Mouse (Mus musculus) neutrophil, adult 5-6 weeks (primary cell): ENCODE data around the gene Oxsr1. TPM values are rescaled to one million over a fixed set of nuclear protein-coding genes. Genes with fewer than 3 reads are reported as not detected.
"Not testable (repeated sequence)": the region's sequence is repeated elsewhere in the genome, so short reads cannot be mapped to it uniquely, and the experiment has no call there.

Experiments used
- ATAC-seq: fragments of 151-379, 151-347 bp; 2 replicates; pipeline ENCODE4 v1.8.0; 2017; ENCODE audit warnings: mild to moderate bottlenecking, moderate TSS enrichment; ENCODE audit not compliant: insufficient number of reproducible peaks, poor library complexity, low FRiP score, severe bottlenecking; ENCODE audit errors: extremely low read depth
- total RNA-seq: library from RNA; stranded (forward); fragments of 200-1000 nt; gene quantifications from 2 replicates; pipeline ENCODE4 v1.2.3, GENCODE M21; 2017

Oxsr1 gene
- total RNA-seq, 1 experiment from 2014 or later: 49.3 TPM

DNA sequence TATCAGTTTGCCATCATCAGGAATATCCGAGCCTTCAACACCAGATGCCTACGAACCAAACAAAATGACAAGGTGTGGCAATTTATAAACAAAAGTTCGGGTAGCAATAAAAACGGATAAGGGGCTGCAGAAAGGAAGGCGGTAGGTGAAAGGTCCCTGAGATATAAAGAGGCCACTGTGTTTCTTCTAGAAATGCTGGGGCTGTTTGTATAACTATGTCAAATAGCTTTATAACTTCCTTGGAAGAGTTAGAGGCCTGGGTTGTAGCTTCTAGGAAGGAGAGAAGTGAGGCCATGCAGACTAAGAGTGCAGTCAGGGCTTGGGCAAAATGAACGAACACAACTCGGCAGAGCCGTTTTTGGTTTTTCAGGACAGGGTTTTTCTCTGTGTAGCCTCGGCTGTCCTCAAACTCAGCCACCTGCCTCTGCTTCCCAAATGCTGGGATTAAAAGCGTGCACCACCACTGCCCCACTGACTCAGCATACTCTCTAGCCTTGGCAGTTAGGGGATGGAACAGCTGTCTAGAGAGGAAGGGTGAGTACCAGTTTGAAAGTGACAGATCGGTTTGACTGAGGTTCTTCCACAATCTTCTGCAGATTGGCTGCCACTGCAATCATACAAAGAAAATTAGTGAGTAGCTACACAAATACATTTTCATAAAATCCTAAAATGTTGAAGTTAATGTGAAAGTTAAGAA, 80.9 kb downstream of the Oxsr1 start:
- no peak for ATAC-seq

DNA sequence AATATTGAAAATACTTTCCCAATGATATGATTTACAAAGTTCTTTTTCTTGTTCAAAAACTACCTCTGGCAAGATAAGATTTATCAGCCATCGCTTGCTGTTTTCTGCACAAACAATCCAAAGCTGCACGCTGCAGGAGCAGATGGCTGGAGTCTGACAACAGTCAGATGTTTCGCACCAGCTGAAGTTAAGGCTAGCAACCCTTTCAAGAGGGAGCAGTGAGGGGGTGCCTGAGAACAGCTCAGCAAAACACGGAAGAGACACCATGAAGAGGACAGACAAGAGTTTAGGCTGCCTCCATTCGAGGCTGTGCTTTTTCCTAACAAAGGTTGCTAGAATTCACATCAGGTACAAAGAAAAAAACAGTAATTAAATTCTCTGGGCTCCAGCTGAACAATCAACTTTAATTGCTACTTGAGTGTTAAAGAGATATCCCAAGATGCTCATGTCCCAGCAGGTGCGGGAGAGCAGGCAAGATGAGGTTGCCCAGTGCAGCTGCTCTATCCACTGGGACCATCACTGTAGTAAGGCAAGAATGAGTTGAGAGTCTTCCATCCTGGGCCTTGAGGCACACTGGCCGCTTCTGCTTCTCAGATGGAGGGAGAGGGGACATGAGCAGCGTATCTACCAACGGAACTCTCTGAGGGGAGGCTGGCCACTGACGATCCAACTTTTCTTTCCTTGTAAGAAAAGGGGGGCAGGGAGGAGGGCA, 81.8 kb downstream of the Oxsr1 start:
- no peak for ATAC-seq

DNA sequence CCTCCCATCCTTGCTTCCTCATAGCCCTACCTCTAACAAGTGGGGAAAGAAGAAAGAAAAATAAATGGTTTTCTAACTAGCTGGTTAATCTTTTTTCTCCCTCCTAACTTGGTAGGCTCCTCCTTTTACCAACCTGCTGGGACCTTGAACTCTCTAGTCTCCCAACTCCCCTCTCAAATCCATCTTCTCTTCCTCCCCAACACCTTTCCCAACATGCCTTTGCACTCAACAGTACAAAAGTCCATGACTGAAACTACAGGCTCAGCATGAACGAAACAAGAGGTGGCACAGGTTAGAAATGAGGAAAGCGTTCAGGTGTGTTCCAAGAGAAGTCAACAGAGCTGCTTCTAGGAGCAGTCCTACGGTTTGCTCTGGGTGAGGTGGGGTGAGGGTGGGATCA, 83.0 kb downstream of the Oxsr1 start:
- no peak for ATAC-seq

DNA sequence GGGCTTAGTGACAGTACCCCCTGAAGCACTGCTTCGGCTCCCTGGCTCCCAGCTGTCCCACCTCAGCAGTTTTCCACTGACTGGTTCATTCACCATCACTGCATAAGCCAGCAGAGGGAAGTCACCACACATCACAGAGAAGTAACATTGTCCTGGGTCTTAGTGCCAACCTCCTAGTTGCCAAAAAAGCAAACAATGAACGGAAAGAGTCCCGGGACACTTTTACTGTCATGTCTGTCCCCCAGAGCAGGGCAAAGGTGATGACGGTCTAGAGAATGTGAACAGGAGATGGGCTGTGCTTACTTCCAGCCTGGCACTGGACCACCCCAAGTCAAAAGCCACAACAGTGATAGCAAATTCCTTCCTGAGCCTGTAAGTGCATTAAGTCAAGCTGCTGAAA, 83.4 kb downstream of the Oxsr1 start:
- no peak for ATAC-seq

DNA sequence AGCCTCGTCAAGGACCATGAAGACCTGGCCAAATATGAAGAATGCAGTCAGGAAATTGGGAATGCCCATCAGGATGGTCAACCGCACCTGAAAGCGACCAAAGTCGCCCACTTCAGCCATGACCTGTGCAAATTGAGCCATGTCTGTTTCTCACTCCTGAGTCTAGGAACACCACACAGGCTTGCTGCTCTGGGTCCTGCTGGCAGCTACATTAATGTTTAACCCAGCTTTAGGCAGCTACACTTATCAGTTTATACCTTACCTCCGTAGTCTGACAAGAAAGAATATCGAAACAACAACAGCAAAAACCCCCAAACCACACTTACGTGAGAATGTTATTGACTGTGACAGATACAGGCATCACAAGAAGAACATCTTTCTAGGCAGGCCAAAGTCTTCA, 90.7 kb downstream of the Oxsr1 start:
- no peak for ATAC-seq

DNA sequence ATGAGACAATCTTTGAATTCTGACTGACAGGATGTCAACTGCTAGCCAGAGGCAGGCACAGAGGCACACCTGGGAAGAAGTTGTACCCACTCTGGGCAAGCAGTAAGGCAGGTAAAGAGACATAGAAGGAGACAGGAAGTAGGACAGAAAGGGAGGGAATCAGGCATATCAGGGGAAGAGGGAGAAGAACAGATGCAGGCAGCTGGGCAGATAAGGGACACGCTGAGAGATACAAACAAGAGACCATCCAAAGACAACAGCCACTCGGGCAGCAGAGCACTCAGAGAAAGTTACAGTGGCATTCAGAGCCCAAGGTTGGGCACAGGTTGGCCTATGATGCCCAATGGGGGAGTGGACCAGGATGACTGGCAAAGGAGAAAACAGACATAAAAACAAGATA, 91.4 kb downstream of the Oxsr1 start:
- ATAC-seq: no peak

DNA sequence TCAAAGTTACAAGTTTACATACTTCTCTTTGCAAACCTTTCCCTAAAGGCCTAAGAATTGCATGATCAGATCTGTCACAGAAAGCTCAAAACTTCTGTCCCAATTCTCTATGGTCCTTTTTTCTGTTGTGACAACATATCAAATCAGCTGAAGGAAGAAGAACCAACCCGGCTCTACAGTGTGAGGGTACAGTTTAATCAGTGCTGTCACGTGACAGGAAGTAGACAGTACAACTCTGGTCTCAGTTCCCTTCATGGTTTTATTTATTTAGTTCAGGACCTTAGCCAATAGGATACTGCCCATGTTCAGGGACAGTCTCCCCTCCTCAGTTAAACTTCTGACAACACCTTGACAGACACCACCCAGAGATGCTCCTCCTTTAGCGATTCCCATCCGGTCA, 102.0 kb downstream of the Oxsr1 start:
- ATAC-seq: no peak

DNA sequence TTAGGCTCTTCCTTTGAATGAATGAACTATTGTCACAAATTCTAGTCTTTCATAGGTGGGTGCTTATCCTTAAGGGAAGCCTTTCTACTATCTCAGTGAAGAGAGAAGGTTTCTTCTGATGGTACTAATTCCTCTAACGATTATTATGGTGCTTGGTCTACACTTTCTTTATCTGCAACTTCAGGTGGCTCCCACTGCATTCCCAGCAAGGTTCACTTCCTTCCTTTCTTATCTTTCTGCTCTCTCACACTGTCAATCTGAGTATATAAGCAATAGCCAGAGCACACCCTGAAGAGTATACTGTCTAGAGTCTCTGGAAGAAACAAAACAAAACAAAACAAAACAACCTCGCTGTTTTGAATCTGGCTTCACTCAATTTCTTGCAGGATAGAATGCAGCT, 102.6 kb downstream of the Oxsr1 start:
- ATAC-seq: no peak

DNA sequence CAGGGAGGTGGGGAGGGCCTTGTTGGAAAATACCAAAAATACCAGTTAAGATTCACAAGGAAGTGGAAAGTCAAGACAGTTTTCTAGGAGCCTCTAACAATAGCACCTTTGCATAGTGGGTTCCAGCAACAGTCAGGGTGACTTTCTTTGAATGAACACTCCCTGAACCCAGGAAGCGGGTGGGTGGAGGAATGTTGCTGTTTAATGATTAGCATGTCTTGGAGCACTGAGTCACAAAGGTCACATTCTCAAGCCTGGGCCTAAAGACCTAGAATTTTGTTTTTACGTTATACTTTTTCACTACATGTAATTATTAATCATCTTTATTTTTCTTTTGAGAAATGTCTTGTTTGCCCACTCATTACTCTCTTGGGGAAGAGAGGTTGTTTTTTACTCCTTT, 106.9 kb downstream of the Oxsr1 start:
- ATAC-seq: not testable (repeated sequence)

DNA sequence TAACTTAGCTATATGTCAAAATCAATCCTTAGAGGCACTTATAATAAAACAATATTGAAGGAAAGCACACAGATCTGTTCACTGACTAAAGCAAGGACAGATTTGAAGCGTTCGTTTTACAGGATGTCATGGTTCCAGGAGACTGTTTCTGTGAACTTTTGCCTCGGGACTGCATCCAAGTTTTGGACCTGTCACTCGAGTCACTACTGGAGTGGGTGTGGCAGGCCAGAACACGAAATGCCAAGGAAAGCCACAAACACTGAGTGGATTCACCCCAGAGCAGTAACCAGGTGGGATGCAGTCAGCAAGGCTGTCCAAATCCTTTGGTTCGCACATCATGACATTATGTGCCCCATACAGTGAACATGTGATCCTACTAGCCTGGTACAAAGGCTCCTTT, 107.6 kb downstream of the Oxsr1 start:
- ATAC-seq: no peak

DNA sequence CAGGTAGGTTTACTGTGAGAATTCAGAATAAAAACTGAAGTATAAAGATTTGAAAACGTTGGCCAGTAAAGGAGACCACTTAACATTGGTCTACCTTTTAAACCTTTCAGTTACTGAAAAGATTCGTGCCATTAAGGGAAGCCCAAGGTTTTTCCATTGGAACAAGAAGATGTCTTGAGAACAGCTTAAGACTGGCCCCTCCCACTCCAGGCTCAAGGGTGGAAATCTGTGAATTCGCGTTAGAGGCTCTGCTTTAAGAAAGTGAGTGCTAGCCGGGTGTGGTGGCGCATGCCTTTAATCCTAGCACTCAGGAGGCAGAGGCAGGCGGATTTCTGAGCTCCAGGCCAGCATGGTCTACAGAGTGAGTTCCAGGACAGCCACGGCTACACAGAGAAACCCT, 109.2 kb downstream of the Oxsr1 start:
- ATAC-seq: no peak

DNA sequence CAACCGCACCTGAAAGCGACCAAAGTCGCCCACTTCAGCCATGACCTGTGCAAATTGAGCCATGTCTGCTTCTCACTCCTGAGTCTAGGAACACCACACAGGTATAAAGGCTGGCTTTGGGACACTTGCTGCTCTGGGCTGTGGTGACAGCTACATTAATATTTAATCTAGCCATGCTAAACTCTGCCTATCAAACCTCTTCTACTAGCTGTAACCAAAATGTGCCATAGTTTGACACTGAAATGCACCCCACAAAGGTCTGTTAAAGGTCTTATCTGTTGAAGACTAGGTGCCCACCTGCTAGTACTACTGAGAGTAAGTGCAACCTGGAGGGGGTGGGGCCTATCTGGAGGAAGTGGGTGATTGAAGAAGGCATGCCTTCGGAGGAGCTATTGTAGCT, 113.2 kb downstream of the Oxsr1 start, which contains the start of gene Slc22a13:
Gene Slc22a13 (minus strand): TSS at position 101 of the 400 bp plus-strand sequence.
- ATAC-seq: no peak

DNA sequence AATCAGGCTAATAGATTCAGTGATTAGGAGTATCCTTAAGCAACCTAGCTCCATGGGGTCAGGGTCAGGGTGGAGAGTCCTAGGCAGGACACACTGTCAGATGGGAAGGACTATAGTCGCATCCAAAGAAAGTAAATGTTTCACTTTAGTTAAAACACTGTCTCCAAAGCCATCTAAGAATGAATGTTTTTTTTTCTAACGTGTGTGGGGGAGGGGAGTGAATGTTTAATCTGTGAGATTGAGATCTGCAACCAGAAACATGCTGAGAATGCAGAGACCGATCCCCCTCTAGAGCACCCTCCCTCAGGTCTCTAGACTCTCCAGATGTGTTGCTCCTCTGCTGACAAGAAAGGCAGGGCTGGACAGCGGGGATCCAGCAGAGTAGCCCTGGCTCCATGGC, 115.1 kb downstream of the Oxsr1 start:
- ATAC-seq: no peak

DNA sequence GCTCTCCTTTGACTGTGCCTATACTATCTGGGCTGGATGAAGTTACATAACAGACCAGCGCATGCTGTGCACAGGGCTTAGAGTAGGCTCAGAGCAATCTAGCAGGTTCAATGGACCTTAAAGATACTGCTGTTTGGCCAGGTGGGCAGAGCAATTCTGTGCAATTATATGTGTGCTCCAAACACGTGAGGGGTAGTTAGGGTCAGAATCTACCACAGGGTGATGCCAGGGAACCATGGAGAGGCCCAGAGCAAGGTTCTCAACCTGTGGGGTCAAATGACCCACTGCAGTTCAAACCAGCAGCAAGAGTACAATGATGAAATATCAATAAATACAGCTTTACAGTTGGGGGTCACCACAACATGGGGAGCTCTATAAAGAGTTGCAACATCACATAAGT, 115.6 kb downstream of the Oxsr1 start:
- no peak for ATAC-seq

DNA sequence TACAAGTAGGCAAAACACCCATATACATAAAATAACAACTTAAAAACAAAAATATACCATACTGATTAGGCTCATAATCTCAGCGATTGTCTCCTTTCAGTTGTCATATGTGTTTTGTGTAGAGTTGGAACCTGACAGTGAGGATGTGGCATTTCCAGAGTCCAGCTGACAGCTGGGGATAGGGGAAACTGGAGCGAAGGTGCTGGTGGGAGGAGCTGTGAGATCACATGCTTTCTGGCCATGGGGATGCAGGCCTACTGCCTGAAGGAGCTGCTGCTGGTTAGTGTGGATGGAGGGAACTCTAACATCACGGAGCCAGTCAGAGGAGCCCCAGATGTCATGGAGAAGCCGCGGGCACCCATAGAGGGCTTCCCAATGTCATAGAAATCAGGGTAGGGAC, 116.5 kb downstream of the Oxsr1 start:
- ATAC-seq: no peak

DNA sequence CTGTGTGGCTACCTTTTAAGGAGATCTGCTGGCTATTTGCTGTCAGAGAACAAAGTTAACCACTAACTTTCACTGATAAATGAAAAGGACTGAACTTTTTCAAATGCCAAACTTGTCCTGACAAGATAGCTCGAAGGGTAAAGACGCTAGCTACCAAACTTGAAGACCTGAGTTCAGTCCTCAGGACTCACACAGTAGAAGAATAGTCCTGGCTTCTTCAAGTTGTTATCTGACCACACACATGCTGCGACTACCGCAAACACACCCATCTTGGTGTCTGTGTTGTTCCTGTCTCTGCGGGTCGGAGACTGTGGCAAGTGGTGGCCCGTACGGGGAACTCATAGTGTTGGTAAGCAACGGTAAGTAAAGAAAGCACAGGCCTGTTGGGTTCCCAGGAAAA, 118.6 kb downstream of the Oxsr1 start:
- no peak for ATAC-seq

DNA sequence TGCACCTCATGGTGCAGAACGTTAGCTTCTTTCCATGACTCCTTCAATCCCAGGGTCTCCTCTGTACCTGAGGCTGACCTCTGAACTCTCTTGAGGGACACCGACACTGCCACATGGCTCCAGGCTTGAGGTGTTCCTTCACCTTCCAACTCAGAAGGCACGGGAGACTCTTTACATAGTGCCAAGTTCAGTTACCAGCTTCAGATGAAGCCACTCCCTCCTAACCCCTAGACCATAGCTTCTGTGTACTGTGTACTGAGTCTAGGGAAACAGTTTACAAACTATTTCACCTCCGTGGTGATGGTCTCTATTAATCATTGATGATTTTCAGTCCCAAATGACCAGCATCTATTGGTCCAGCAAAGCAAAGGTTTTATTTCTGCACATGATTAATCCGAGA, 120.6 kb downstream of the Oxsr1 start:
- ATAC-seq: no peak

DNA sequence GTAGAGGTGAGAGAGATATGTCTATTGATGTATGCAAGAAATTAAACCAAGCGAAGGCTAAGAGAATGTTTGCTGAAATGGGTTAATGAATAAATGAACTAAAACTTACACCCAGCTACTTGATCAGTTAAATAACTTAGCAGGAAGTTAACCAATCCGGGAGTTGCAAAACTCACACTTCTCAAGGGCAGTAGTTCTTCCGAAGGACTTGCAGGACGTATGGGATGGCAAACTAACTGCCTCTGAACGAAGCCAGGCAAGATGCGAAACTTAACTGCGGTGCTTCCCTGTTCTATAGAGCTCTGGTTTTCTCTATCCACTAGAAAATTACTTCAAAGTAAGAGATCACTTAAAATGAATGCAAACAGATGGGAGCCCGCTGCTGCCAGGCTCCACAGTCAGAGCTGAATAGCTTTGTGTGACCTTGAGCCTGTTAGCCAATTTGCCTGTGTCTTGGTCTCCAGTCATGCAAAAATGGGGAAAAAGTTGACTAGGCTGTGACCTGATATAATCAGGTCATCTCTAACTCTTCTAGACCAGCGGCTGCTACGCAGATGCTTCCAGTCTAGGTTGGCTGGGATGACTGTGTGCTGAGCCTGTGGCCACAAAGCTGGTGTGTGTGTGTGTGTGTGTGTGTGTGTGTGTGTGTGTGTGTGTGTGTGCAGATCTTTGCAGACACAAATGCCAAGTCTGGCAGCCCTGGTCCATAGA, 122.9 kb downstream of the Oxsr1 start:
- ATAC-seq: no peak

DNA sequence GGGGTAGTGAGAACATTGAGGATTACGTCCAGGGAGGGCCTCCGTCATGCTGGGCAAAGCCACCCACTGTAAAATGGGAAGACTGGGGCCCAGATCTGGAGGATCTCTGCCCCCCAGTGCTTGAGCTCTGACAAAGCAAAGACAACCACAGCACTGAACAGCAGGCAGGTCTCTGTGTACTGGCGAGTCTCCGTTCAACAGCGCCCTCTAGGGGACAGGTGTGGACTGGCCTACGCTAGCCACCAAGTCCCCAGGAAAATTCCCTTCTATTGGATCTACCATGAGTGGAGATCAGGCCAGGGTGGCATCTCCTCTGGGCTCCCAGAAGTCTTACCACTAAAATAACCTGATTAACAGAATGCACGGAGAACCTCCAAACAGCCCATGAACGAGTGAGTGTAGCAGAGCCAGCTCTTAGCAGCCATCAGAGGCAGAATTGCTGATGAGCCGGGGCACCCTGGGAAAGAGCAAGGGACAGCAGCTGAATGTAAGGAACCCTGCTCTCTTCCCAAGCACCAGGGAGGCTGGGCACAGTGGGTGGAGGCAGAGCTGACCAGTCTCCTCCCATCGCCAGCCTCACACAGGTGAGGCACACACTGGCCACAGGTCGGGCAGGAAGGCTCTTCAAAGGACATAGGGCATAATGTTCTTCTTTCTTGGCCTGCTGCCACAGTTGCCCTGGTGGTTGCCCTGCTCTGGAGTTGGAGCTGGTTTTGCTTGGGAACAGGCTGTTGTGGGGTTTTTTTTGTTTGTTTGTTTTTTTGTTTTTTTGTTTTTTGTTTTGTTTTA, 129.8 kb downstream of the Oxsr1 start:
- ATAC-seq: no peak
